Mouse (Mus musculus): ENCODE measurements at regions not wholly inside any gene's neighbourhood (a gene's known extent, or its start where the extent isn't known, plus 50 kb on each side); places are given as distances from the start of the nearest gene placed in this dataset.

DNA sequence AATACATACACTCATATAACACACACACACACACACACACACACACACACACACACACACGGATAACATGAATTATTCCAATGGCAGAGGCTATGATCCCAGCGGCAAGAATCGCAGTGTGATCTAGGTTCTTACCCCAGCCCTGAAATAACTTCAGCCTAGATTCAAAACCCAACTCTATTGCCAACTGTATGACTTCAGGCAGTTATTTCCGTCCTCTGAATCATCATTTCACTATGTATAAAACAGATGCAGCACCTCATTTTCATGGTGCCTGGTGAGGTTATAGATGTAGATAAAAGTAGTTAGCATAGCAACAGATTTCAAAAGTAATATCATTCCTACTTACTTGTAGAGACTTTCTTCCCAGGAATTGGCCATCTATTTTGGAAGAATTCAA is 61.0 kb upstream of the Tnfsf11 start:
- no peak overlapping the region for H3K4me3 ChIP-seq (replicated peaks; ENCODE audit: low read length)
- TF ChIP-seq NANOG (IDR thresholded peaks at IDR 0.05; ENCODE audit: borderline replicate concordance, low read length) (no peak), POU5F1 (IDR thresholded peaks at IDR 0.05; ENCODE audit: borderline replicate concordance, low read length) (no peak), CTCF (conservative IDR thresholded peaks at IDR 0.05; ENCODE audit: low read length) (no peak)
- H3K4me1 ChIP-seq (replicated peaks; ENCODE audit: low read depth, low read length): peaks cover 4% of the 10 kb centered on the region; the same call in 1 of the 2 replicates
- H3K9me3 ChIP-seq (ENCODE audit: low read length): no peaks in the 10 kb centered on the region
- no peaks in the 10 kb centered on the region for H3K36me3 ChIP-seq (ENCODE audit: insufficient read depth, low read length)
- no peaks in the 10 kb centered on the region for H3K27me3 ChIP-seq (ENCODE audit: insufficient read depth, low read length)

DNA sequence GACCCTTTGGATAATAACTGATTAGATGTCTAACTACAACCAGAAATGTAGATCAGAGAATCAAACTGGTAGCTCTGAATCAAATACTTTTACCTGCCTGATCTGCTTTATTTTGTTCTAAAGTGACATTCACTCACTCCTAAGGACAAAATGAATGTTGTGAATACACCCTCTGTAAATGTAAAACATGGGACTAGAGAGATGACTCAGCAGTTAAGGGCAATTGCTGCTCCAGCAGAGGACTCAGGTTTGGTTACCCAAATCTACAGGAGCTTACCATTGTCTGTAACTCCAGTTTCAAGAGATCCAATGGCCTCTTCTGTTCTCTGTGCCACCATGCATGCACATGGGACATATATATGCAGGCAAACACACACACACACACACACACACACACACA is 57.0 kb upstream of the Tnfsf11 start:
- no peak for TF ChIP-seq POU5F1 (IDR thresholded peaks at IDR 0.05; ENCODE audit: borderline replicate concordance, low read length)
- TF ChIP-seq CTCF (conservative IDR thresholded peaks at IDR 0.05; ENCODE audit: low read length): no peak
- Histone ChIP-seq H3K4me3 (replicated peaks; ENCODE audit: low read length) (no peak overlapping the region), H3K36me3 (ENCODE audit: insufficient read depth, low read length) (no peaks in the 10 kb centered on the region), H3K27me3 (ENCODE audit: insufficient read depth, low read length) (no peaks in the 10 kb centered on the region), H3K9me3 (ENCODE audit: low read length) (no peaks in the 10 kb centered on the region), H3K4me1 (replicated peaks; ENCODE audit: low read depth, low read length) (peaks cover 4% of the 10 kb centered on the region; the same call in 1 of the 2 replicates)

DNA sequence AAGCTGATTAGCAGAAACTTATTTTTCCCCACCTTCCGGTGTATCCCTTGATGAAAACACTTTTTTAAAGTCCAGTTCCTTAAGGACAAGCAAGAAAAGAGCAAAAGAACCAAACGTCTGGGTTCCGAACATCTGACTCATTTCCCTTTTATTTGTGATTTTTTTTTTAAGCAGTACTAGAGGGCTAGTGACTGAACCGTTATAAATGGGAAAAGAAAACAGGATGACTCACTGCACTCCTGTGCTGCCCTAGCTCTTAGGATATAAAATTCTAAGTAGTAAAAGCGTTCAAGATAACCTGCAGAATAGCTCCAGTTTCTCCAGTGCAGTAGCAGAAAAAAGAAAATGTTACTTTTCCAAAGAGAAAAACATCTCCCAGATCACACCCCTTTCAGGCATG is 55.3 kb upstream of the Tnfsf11 start:
- no peak overlapping the region for H3K4me3 ChIP-seq (replicated peaks; ENCODE audit: low read length)
- H3K36me3 ChIP-seq (ENCODE audit: insufficient read depth, low read length): no peaks in the 10 kb centered on the region
- H3K4me1 ChIP-seq (replicated peaks; ENCODE audit: low read depth, low read length): peaks cover 4% of the 10 kb centered on the region; the same call in 1 of the 2 replicates
- H3K9me3 ChIP-seq (ENCODE audit: low read length): no peaks in the 10 kb centered on the region
- TF ChIP-seq POU5F1 (IDR thresholded peaks at IDR 0.05; ENCODE audit: borderline replicate concordance, low read length): no peak
- TF ChIP-seq NANOG (IDR thresholded peaks at IDR 0.05; ENCODE audit: borderline replicate concordance, low read length): no peak
- TF ChIP-seq CTCF (conservative IDR thresholded peaks at IDR 0.05; ENCODE audit: low read length): no peak
- no peaks in the 10 kb centered on the region for H3K27me3 ChIP-seq (ENCODE audit: insufficient read depth, low read length)
